Mouse (Mus musculus): Measurements from ENCODE around the gene Psma6. TPM values are rescaled to one million over a fixed set of nuclear protein-coding genes. Genes with fewer than 3 reads are reported as not detected.
A peak's percentile ranks its signal among the peaks of the same experiment; 100 is the strongest.

Gene Psma6
- polyA plus RNA-seq, 1 experiment, result 266 TPM

DNA sequence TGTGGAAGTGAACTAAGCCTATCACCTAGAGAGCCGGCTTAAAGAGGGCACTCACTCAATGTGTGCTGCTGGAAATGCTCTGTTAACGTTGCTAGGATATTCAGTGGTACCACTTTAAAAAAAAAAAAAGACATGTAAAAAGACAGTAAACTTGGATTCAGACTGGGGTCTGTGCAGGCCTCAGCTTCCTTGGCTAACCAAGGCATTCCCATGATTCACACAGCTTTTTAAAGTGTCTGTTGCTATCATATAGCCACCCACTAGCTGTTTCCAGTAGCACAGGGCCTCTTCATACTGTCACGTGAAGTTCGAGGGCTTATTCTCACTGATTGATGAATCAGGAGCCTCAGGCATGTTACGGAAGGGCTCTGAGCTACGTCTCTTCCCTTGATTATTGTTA lies 78.4 kb downstream of the Psma6 start:
- Histone ChIP-seq H3K79me2 (ENCODE audit: control insufficient read depth, insufficient read depth) (no peaks in the 10 kb centered on the region), H3K36me3 (ENCODE audit: control insufficient read depth, insufficient read depth) (no peaks in the 10 kb centered on the region), H3K4me3 (no peak overlapping the region), H3ac (ENCODE audit: control insufficient read depth, insufficient read length) (no peak overlapping the region), H3K4me2 (ENCODE audit: low read depth) (no peak overlapping the region), H3K27me3 (ENCODE audit: control insufficient read depth, insufficient read depth, insufficient read length) (no peaks in the 10 kb centered on the region)
- no peak for TF ChIP-seq TCF3 (IDR thresholded peaks at IDR 0.05; ENCODE audit: insufficient read length, low read depth)
- no peak for TF ChIP-seq USF1 (IDR thresholded peaks at IDR 0.05; ENCODE audit: low read depth)
- TF ChIP-seq E2F4 (IDR thresholded peaks at IDR 0.05; ENCODE audit: insufficient read depth), result no peak
- no peak for TF ChIP-seq TCF12 (IDR thresholded peaks at IDR 0.05; ENCODE audit: insufficient read depth, poor library complexity, severe bottlenecking)
- TF ChIP-seq MYOD1 (IDR thresholded peaks at IDR 0.05; ENCODE audit: control insufficient read depth in 1 of 3, insufficient read length in 2 of 3, low read depth in 2 of 3), result no peak
- TF ChIP-seq REST (IDR thresholded peaks at IDR 0.05; ENCODE audit: insufficient read depth, insufficient read length), result no peak
- TF ChIP-seq CEBPB (IDR thresholded peaks at IDR 0.05; ENCODE audit: insufficient read depth, poor library complexity, severe bottlenecking), result no peak
- no peak for TF ChIP-seq POLR2AphosphoS2 (IDR thresholded peaks at IDR 0.05; ENCODE audit: insufficient read length, low read depth)
- TF ChIP-seq SRF (IDR thresholded peaks at IDR 0.05; ENCODE audit: control insufficient read depth, insufficient read length, low read depth), result no peak
- TF ChIP-seq MYOG (IDR thresholded peaks at IDR 0.05; ENCODE audit: control insufficient read depth in 1 of 3, insufficient read depth in 1 of 3, insufficient read length in 2 of 3, low read depth in 2 of 3), result no peak

DNA sequence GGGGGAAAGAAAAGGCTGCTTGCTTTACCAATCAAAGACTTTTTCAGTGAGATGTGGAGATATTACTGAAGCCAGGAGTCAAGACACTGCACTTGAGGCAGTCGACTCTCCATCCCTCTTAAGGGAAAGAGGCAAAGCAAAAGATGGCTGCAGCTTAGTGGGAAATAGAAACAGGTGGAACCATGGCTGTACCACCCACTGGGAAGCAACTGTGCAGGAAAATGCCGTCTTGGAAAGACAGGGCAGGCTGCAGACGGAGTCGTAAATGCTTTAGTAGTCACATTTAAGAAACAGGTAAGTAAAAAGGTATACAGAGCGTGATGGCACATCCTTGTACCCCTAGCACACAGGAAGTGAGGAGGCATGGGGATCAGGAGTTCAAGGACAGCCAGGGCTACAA lies 79.1 kb downstream of the Psma6 start:
- H3K4me2 ChIP-seq (ENCODE audit: low read depth), result no peak overlapping the region
- no peaks in the 10 kb centered on the region for H3K36me3 ChIP-seq (ENCODE audit: control insufficient read depth, insufficient read depth)
- TF ChIP-seq MYOD1 (IDR thresholded peaks at IDR 0.05; ENCODE audit: control insufficient read depth in 1 of 3, insufficient read length in 2 of 3, low read depth in 2 of 3), result no peak
- no peak for TF ChIP-seq CEBPB (IDR thresholded peaks at IDR 0.05; ENCODE audit: insufficient read depth, poor library complexity, severe bottlenecking)
- TF ChIP-seq POLR2A (IDR thresholded peaks at IDR 0.05; ENCODE audit: insufficient read length, low read depth), result no peak
- TF ChIP-seq MYOG (IDR thresholded peaks at IDR 0.05; ENCODE audit: control insufficient read depth in 1 of 3, insufficient read depth in 1 of 3, insufficient read length in 2 of 3, low read depth in 2 of 3), result no peak
- no peak for TF ChIP-seq USF1 (IDR thresholded peaks at IDR 0.05; ENCODE audit: low read depth)
- TF ChIP-seq POLR2AphosphoS2 (IDR thresholded peaks at IDR 0.05; ENCODE audit: insufficient read length, low read depth), result no peak
- H3K4me3 ChIP-seq, result no peak overlapping the region
- H3K27me3 ChIP-seq (ENCODE audit: control insufficient read depth, insufficient read depth, insufficient read length), result no peaks in the 10 kb centered on the region
- H3ac ChIP-seq (ENCODE audit: control insufficient read depth, insufficient read length), result no peak overlapping the region
- no peaks in the 10 kb centered on the region for H3K79me2 ChIP-seq (ENCODE audit: control insufficient read depth, insufficient read depth)

DNA sequence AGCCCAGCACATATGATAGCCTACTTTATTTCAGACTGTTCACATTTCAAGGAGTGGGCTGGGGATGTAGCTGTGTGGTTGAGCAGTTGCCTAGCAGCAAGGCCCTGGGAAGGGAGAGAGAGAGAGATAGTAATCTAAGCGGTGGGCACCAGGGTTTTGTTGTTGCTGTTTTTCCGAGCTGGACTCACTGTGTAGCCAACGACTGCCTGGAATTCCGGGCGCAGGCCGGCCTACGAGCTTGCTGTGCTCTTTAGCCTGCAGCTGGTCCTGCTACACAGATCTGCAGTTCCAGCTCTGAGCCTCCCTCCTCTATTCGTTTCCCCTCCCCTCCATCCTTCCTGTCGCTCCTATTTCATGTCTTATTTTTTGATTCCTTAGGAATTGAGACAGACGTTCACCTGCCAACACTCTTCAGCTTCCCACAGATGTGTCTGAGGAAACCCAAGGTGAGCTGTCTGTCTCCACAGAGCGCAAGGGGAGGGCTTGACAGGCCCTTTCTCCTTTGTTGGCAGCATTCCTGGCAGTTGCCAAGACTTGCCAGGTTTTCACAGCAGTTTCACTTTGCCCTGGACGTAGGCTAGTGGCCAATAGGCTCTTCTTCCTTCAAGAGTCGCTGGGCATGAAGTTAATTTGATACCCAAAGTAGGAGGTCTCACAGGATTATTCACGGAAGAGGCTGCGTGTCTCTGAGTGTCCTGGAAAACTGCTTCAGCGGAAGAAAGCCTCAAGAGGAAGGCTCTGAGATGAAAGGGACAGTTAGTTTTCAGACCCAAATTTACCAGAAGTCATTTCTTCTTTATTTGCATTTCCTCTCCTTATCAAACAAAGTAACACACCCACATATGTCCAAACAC lies 80.2 kb downstream of the Psma6 start:
- Histone ChIP-seq H3K36me3 (ENCODE audit: control insufficient read depth, insufficient read depth) (no peaks in the 10 kb centered on the region), H3K4me3 (peak overlapping the region; percentile 30)

DNA sequence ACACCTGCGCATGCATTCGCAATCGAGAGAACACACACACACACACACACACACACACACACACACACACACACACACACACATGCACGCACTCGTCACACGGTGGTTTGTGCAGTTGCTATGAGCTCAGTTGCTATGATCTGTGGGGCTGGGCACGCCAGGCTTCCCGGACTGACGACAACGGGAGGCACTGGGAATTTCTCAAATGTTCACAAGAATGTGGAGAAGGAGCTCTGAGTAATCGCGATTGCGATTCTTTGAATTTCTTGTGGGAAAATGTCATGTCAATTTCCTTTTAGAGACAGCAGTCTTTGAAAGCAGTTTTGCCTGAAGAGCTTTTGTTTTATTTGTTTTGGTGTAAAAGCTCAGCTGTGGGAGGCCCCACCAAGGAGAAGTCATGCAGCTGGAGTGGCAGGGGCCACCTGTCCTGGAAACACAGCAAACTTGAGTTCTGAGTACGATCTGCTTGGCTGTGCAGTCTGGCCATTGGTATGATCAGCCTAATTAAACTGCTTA lies 80.9 kb downstream of the Psma6 start:
- no peaks in the 10 kb centered on the region for H3K36me3 ChIP-seq (ENCODE audit: control insufficient read depth, insufficient read depth)
- H3K27me3 ChIP-seq (ENCODE audit: control insufficient read depth, insufficient read depth, insufficient read length), result no peaks in the 10 kb centered on the region
- peak overlapping the region; percentile 30 for H3K4me3 ChIP-seq
- H3K79me2 ChIP-seq (ENCODE audit: control insufficient read depth, insufficient read depth), result no peaks in the 10 kb centered on the region
- TF ChIP-seq CEBPB (IDR thresholded peaks at IDR 0.05; ENCODE audit: insufficient read depth, poor library complexity, severe bottlenecking), result no peak
- TF ChIP-seq MYOG (IDR thresholded peaks at IDR 0.05; ENCODE audit: control insufficient read depth in 1 of 3, insufficient read depth in 1 of 3, insufficient read length in 2 of 3, low read depth in 2 of 3), result peak in 2 of 3 experiments; percentile 78 to 91
- TF ChIP-seq POLR2A (IDR thresholded peaks at IDR 0.05; ENCODE audit: insufficient read length, low read depth), result peak; percentile 10
- no peak for TF ChIP-seq USF1 (IDR thresholded peaks at IDR 0.05; ENCODE audit: low read depth)
- no peak for TF ChIP-seq MAX (IDR thresholded peaks at IDR 0.05; ENCODE audit: low read depth)
- peak; percentile 43 to 73 (median 60) for TF ChIP-seq MYOD1 (IDR thresholded peaks at IDR 0.05; ENCODE audit: control insufficient read depth in 1 of 3, insufficient read length in 2 of 3, low read depth in 2 of 3)
- TF ChIP-seq POLR2AphosphoS2 (IDR thresholded peaks at IDR 0.05; ENCODE audit: insufficient read length, low read depth), result no peak
- TF ChIP-seq SRF (IDR thresholded peaks at IDR 0.05; ENCODE audit: control insufficient read depth, insufficient read length, low read depth), result no peak
- TF ChIP-seq REST (IDR thresholded peaks at IDR 0.05; ENCODE audit: insufficient read depth, insufficient read length), result no peak
- TF ChIP-seq TCF12 (IDR thresholded peaks at IDR 0.05; ENCODE audit: insufficient read depth, poor library complexity, severe bottlenecking), result peak; percentile 42
- no peak for TF ChIP-seq TCF3 (IDR thresholded peaks at IDR 0.05; ENCODE audit: insufficient read length, low read depth)
- TF ChIP-seq E2F4 (IDR thresholded peaks at IDR 0.05; ENCODE audit: insufficient read depth), result no peak
- no peak overlapping the region for H3ac ChIP-seq (ENCODE audit: control insufficient read depth, insufficient read length)
- H3K4me2 ChIP-seq (ENCODE audit: low read depth), result peak overlapping the region; percentile 100

More for the DNA sequence above, 80.2 kb downstream of the Psma6 start:
- no peaks in the 10 kb centered on the region for H3K27me3 ChIP-seq (ENCODE audit: control insufficient read depth, insufficient read depth, insufficient read length)
- no peaks in the 10 kb centered on the region for H3K79me2 ChIP-seq (ENCODE audit: control insufficient read depth, insufficient read depth)
- H3ac ChIP-seq (ENCODE audit: control insufficient read depth, insufficient read length), result no peak overlapping the region
- TF ChIP-seq TCF12 (IDR thresholded peaks at IDR 0.05; ENCODE audit: insufficient read depth, poor library complexity, severe bottlenecking), result no peak
- no peak for TF ChIP-seq POLR2AphosphoS2 (IDR thresholded peaks at IDR 0.05; ENCODE audit: insufficient read length, low read depth)
- peak in 2 of 3 experiments; percentile 24 to 43 for TF ChIP-seq MYOD1 (IDR thresholded peaks at IDR 0.05; ENCODE audit: control insufficient read depth in 1 of 3, insufficient read length in 2 of 3, low read depth in 2 of 3)
- TF ChIP-seq REST (IDR thresholded peaks at IDR 0.05; ENCODE audit: insufficient read depth, insufficient read length), result no peak
- peak; percentile 11 for TF ChIP-seq POLR2A (IDR thresholded peaks at IDR 0.05; ENCODE audit: insufficient read length, low read depth)
- TF ChIP-seq MAX (IDR thresholded peaks at IDR 0.05; ENCODE audit: low read depth), result no peak
- TF ChIP-seq E2F4 (IDR thresholded peaks at IDR 0.05; ENCODE audit: insufficient read depth), result no peak
- no peak for TF ChIP-seq USF1 (IDR thresholded peaks at IDR 0.05; ENCODE audit: low read depth)
- no peak for TF ChIP-seq SRF (IDR thresholded peaks at IDR 0.05; ENCODE audit: control insufficient read depth, insufficient read length, low read depth)
- no peak for TF ChIP-seq CEBPB (IDR thresholded peaks at IDR 0.05; ENCODE audit: insufficient read depth, poor library complexity, severe bottlenecking)
- no peak for TF ChIP-seq TCF3 (IDR thresholded peaks at IDR 0.05; ENCODE audit: insufficient read length, low read depth)
- peak in 2 of 3 experiments; percentile 0 to 65 for TF ChIP-seq MYOG (IDR thresholded peaks at IDR 0.05; ENCODE audit: control insufficient read depth in 1 of 3, insufficient read depth in 1 of 3, insufficient read length in 2 of 3, low read depth in 2 of 3)
- peak overlapping the region; percentile 100 for H3K4me2 ChIP-seq (ENCODE audit: low read depth)

Measured in myocyte (in vitro differentiated cells).